Mouse (Mus musculus) neural tube, embryonic 15.5 days (tissue): ENCODE measurements around the gene Pds5a. TPM values are rescaled to one million over a fixed set of nuclear protein-coding genes. Genes with fewer than 3 reads are reported as not detected.

Experiments
- ATAC-seq: fragments of 200-750 bp; cut with Nextera tagmentation; 2 replicates; pipeline ENCODE4 v1.8.0; 2017; ENCODE audit warnings: mild to moderate bottlenecking, moderate TSS enrichment, moderate library complexity; ENCODE audit not compliant: low FRiP score
- H3K27ac ChIP-seq: fragments of 300-500 bp; sonication (generic); replicated peaks from 2 replicates; pipeline ENCODE4 v1.5.1; 2015; ENCODE audit warnings: mild to moderate bottlenecking, inconsistent platforms
- H3K27me3 ChIP-seq: fragments of 300-500 bp; sonication (generic); replicated peaks from 2 replicates; pipeline ENCODE4 v1.6.1; 2015; ENCODE audit warnings: inconsistent platforms
- H3K36me3 ChIP-seq: fragments of 300-500 bp; sonication (generic); 2 replicates; pipeline ENCODE4 v1.6.1; 2015; ENCODE audit warnings: inconsistent platforms
- H3K4me1 ChIP-seq: fragments of 300-500 bp; sonication (generic); 2 replicates; pipeline ENCODE4 v1.6.1; 2015; ENCODE audit warnings: inconsistent platforms
- H3K4me2 ChIP-seq: fragments of 300-500 bp; sonication (generic); 2 replicates; pipeline ENCODE4 v1.6.1; 2015; ENCODE audit warnings: inconsistent platforms, mild to moderate bottlenecking, moderate library complexity
- H3K4me3 ChIP-seq: fragments of 300-500 bp; sonication (generic); replicated peaks from 2 replicates; pipeline ENCODE4 v1.5.1; 2015; ENCODE audit warnings: mild to moderate bottlenecking, inconsistent platforms
- H3K9ac ChIP-seq: fragments of 300-500 bp; sonication (generic); replicated peaks from 2 replicates; pipeline ENCODE4 v1.6.1; 2015; ENCODE audit warnings: mild to moderate bottlenecking, inconsistent platforms
- H3K9me3 ChIP-seq: fragments of 300-500 bp; sonication (generic); replicated peaks from 2 replicates; pipeline ENCODE4 v1.6.1; 2016; ENCODE audit warnings: inconsistent platforms
- WGBS: fragments of 180-500 bp; shearing (Covaris S2); methylation state at CpG from one replicate; pipeline ENCODE4 v1.1.7; 2015; ENCODE audit warnings: mixed read lengths; 5-methylcytosine and 5-hydroxymethylcytosine counted together
- polyA plus RNA-seq: library from polyadenylated mRNA; unstranded; fragments of >200 nt; fragmentation: Nextera tagmentation; extraction: Ambion mirVana; gene quantifications from 2 replicates; pipeline ENCODE4 v1.2.1, GENCODE M21; 2015

Gene Pds5a
- polyA plus RNA-seq, 1 experiment from 2014 or later: 35.6 TPM

- Histone ChIP-seq H3K4me3 (no peak overlapping the region), H3K36me3 (peaks cover 4% of the 10 kb centered on the region; the same call in 1 of the 2 replicates), H3K27ac (no peak overlapping the region), H3K27me3 (no peaks in the 10 kb centered on the region), H3K4me1 (no peaks in the 10 kb centered on the region), H3K9me3 (no peaks in the 10 kb centered on the region), H3K4me2 (no peak overlapping the region), H3K9ac (no peak overlapping the region)
- no peak for ATAC-seq
- 88% methylated on average over 3 of the region's 3 CpGs for WGBS
Measured at GRCm38 (mm10) chr5:65688806-65689205, 9.3 kb downstream of the Pds5a start.

GRCm38 (mm10) chr5:65686806-65687205, 11.3 kb downstream of the Pds5a start:
- H3K27me3 ChIP-seq: no peaks in the 10 kb centered on the region
- 84% methylated on average over 3 of the region's 3 CpGs for WGBS
- H3K9me3 ChIP-seq: no peaks in the 10 kb centered on the region
- H3K4me3 ChIP-seq: no peak overlapping the region
- no peak overlapping the region for H3K4me2 ChIP-seq
- H3K4me1 ChIP-seq: no peaks in the 10 kb centered on the region
- H3K36me3 ChIP-seq: no peaks in the 10 kb centered on the region
- H3K9ac ChIP-seq: no peak overlapping the region
- ATAC-seq: no peak
- no peak overlapping the region for H3K27ac ChIP-seq

GRCm38 (mm10) chr5:65678826-65679225, 19.2 kb downstream of the Pds5a start:
- H3K27ac ChIP-seq: no peak overlapping the region
- no peaks in the 10 kb centered on the region for H3K4me1 ChIP-seq
- peaks cover 9% of the 10 kb centered on the region; the same call in 1 of the 2 replicates for H3K36me3 ChIP-seq
- no peak for ATAC-seq
- H3K27me3 ChIP-seq: no peaks in the 10 kb centered on the region
- H3K9ac ChIP-seq: no peak overlapping the region
- WGBS: 87% methylated on average over 5 of the region's 5 CpGs
- no peak overlapping the region for H3K4me3 ChIP-seq
- H3K9me3 ChIP-seq: no peaks in the 10 kb centered on the region
- no peak overlapping the region for H3K4me2 ChIP-seq

- Histone ChIP-seq H3K36me3 (no peaks in the 10 kb centered on the region), H3K27ac (no peak overlapping the region), H3K4me1 (no peaks in the 10 kb centered on the region), H3K9ac (no peak overlapping the region), H3K9me3 (no peaks in the 10 kb centered on the region), H3K4me2 (no peak overlapping the region), H3K4me3 (no peak overlapping the region), H3K27me3 (no peaks in the 10 kb centered on the region)
- no peak for ATAC-seq
Measured at GRCm38 (mm10) chr5:65672162-65672561, 25.9 kb downstream of the Pds5a start.

- Histone ChIP-seq H3K27ac (no peak overlapping the region), H3K4me2 (no peak overlapping the region), H3K9ac (no peak overlapping the region), H3K9me3 (no peaks in the 10 kb centered on the region), H3K36me3 (0 out of 2 replicates have a peak, but pooled peaks cover 3% of the 10 kb centered on the region), H3K27me3 (no peaks in the 10 kb centered on the region), H3K4me3 (no peak overlapping the region), H3K4me1 (no peaks in the 10 kb centered on the region)
- ATAC-seq: no peak
- 87% methylated on average over 3 of the region's 3 CpGs for WGBS
Measured at GRCm38 (mm10) chr5:65667644-65668043, 30.4 kb downstream of the Pds5a start.

- WGBS: 89% methylated on average over 1 of the region's 1 CpGs
- Histone ChIP-seq H3K4me3 (no peak overlapping the region), H3K9ac (no peak overlapping the region), H3K4me1 (no peaks in the 10 kb centered on the region), H3K27ac (no peak overlapping the region), H3K27me3 (no peaks in the 10 kb centered on the region), H3K9me3 (no peaks in the 10 kb centered on the region), H3K4me2 (no peak overlapping the region), H3K36me3 (0 out of 2 replicates have a peak, but pooled peaks cover 6% of the 10 kb centered on the region)
- ATAC-seq: no peak
Measured at GRCm38 (mm10) chr5:65665370-65665769, 32.7 kb downstream of the Pds5a start.

- no peak overlapping the region for H3K4me3 ChIP-seq
- H3K4me1 ChIP-seq: no peaks in the 10 kb centered on the region
- peaks cover 9% of the 10 kb centered on the region; the same call in 1 of the 2 replicates for H3K36me3 ChIP-seq
- no peaks in the 10 kb centered on the region for H3K9me3 ChIP-seq
- H3K27ac ChIP-seq: no peak overlapping the region
- 98% methylated on average over 2 of the region's 2 CpGs for WGBS
- H3K9ac ChIP-seq: no peak overlapping the region
- H3K27me3 ChIP-seq: no peaks in the 10 kb centered on the region
- no peak overlapping the region for H3K4me2 ChIP-seq
- ATAC-seq: no peak
Measured at GRCm38 (mm10) chr5:65661958-65662357, 36.1 kb downstream of the Pds5a start.

- no peak overlapping the region for H3K4me3 ChIP-seq
- no peaks in the 10 kb centered on the region for H3K27me3 ChIP-seq
- H3K9me3 ChIP-seq: no peaks in the 10 kb centered on the region
- H3K9ac ChIP-seq: no peak overlapping the region
- peaks cover 47% of the 10 kb centered on the region for H3K36me3 ChIP-seq
- no peak overlapping the region for H3K27ac ChIP-seq
- H3K4me2 ChIP-seq: no peak overlapping the region
- H3K4me1 ChIP-seq: no peaks in the 10 kb centered on the region
- no peak for ATAC-seq
- WGBS: 94% methylated on average over 5 of the region's 5 CpGs
Measured at GRCm38 (mm10) chr5:65653786-65654185, 44.3 kb downstream of the Pds5a start.

- Histone ChIP-seq H3K9me3 (no peaks in the 10 kb centered on the region), H3K36me3 (peaks cover 55% of the 10 kb centered on the region), H3K9ac (no peak overlapping the region), H3K4me1 (no peaks in the 10 kb centered on the region), H3K4me2 (no peak overlapping the region), H3K27me3 (no peaks in the 10 kb centered on the region), H3K4me3 (no peak overlapping the region), H3K27ac (no peak overlapping the region)
- ATAC-seq: no peak
- WGBS: 93% methylated on average over 1 of the region's 1 CpGs
Measured at GRCm38 (mm10) chr5:65638896-65639295, 59.2 kb downstream of the Pds5a start.

- Histone ChIP-seq H3K36me3 (peaks cover 23% of the 10 kb centered on the region), H3K4me2 (no peak overlapping the region), H3K27ac (no peak overlapping the region), H3K9ac (no peak overlapping the region), H3K4me3 (no peak overlapping the region), H3K4me1 (no peaks in the 10 kb centered on the region), H3K27me3 (no peaks in the 10 kb centered on the region), H3K9me3 (no peaks in the 10 kb centered on the region)
- no peak for ATAC-seq
Measured at GRCm38 (mm10) chr5:65624340-65624739, 73.7 kb downstream of the Pds5a start.

GRCm38 (mm10) chr5:65613152-65613924, 84.7 kb downstream of the Pds5a start:
- Histone ChIP-seq H3K9ac (no peak overlapping the region), H3K36me3 (peaks cover 29% of the 10 kb centered on the region)

GRCm38 (mm10) chr5:65610541-65610940, 87.5 kb downstream of the Pds5a start:
- ATAC-seq: no peak
- Histone ChIP-seq H3K4me3 (no peak overlapping the region), H3K9me3 (no peaks in the 10 kb centered on the region), H3K27me3 (no peaks in the 10 kb centered on the region), H3K36me3 (peaks cover 14% of the 10 kb centered on the region), H3K4me1 (no peaks in the 10 kb centered on the region), H3K4me2 (no peak overlapping the region), H3K27ac (no peak overlapping the region), H3K9ac (no peak overlapping the region)
- WGBS: 93% methylated on average over 4 of the region's 4 CpGs

More at GRCm38 (mm10) chr5:65613152-65613924, 84.7 kb downstream of the Pds5a start:
- H3K4me3 ChIP-seq: no peak overlapping the region
- H3K4me2 ChIP-seq: no peak overlapping the region
- H3K4me1 ChIP-seq: no peaks in the 10 kb centered on the region
- no peaks in the 10 kb centered on the region for H3K9me3 ChIP-seq
- no peak for ATAC-seq
- WGBS: 89% methylated on average over 9 of the region's 9 CpGs
- H3K27me3 ChIP-seq: no peaks in the 10 kb centered on the region
- H3K27ac ChIP-seq: no peak overlapping the region
